Mouse (Mus musculus): Measurements from ENCODE around the gene Plekhs1. TPM values are rescaled to one million over a fixed set of nuclear protein-coding genes. Genes with fewer than 3 reads are reported as not detected.

Gene Plekhs1
- polyA plus RNA-seq, 1 experiment from 2014 or later, result 0.86 TPM

Other genes starting within 250 kb of the Plekhs1 start
- gene Habp2, start 174.5 kb upstream of the Plekhs1 start, polyA plus RNA-seq (2014; fragmentation: Nextera tagmentation; extraction: Ambion mirVana), result 0.26 and 0.54 TPM in 2 replicates
- gene Nrap, start 71.6 kb upstream of the Plekhs1 start, polyA plus RNA-seq (2014; fragmentation: Nextera tagmentation; extraction: Ambion mirVana), result 6.3 and 9.6 TPM in 2 replicates
- 21.5 and 21.7 TPM in 2 replicates for gene Casp7, start 64.5 kb upstream of the Plekhs1 start, polyA plus RNA-seq (2014; fragmentation: Nextera tagmentation; extraction: Ambion mirVana)
- 12.8 and 16.6 TPM in 2 replicates for gene Dclre1a, start 86.6 kb downstream of the Plekhs1 start, polyA plus RNA-seq (2014; fragmentation: Nextera tagmentation; extraction: Ambion mirVana)
- gene Nhlrc2, start 86.6 kb downstream of the Plekhs1 start, polyA plus RNA-seq (2014; fragmentation: Nextera tagmentation; extraction: Ambion mirVana), result 13.1 and 13.9 TPM in 2 replicates